Mouse (Mus musculus) B cell, adult 2 months (primary cell): Measurements from ENCODE around the gene Entpd7.

Experiments
- DNase-seq, 2 experiments: peaks; one replicate each; pipeline ENCODE4 v3.0.0; 2022

Gene Entpd7

GRCm38 (mm10) chr19:43674730-43675524 lies 14.5 kb upstream of the Entpd7 start, which contains the start of gene Slc25a28:
Gene Slc25a28, minus strand, starts transcription at chr19:43674881.
- DNase-seq, result peak; percentile 97

GRCm38 (mm10) chr19:43675525-43676400 lies 13.7 kb upstream of the Entpd7 start:
- DNase-seq, result peak in 1 of 2 experiments; percentile 60

GRCm38 (mm10) chr19:43678467-43679003 lies 10.9 kb upstream of the Entpd7 start:
- no peak for DNase-seq

GRCm38 (mm10) chr19:43679474-43679981 lies 9.9 kb upstream of the Entpd7 start:
- peak; percentile 47 to 51 for DNase-seq

- no peak for DNase-seq
Observed at GRCm38 (mm10) chr19:43681541-43681940, 7.9 kb upstream of the Entpd7 start.

- no peak for DNase-seq
Observed at GRCm38 (mm10) chr19:43692815-43693214, 3.3 kb downstream of the Entpd7 start.

DNA sequence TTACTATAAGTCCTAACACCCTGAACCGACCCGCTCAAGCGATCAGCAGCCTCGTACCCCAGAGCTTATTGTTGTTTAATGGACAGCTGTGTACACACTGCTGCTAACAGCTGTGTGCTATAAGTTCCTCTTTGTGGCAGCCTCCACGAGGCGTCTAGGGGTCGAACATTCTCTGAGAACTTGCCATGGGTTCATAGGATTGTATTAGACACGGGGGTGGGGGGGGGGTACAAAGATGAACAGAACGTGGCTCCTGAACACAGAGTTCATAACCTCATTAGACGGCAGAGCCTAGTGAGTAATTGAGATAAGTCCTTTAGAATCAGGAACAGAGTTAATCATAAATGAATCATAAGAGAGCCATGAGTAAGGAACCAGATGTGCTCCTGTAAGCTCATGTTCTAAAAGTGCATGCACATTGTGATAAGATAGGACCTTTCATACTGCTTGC lies 6.1 kb downstream of the Entpd7 start:
- DNase-seq, result no peak

DNA sequence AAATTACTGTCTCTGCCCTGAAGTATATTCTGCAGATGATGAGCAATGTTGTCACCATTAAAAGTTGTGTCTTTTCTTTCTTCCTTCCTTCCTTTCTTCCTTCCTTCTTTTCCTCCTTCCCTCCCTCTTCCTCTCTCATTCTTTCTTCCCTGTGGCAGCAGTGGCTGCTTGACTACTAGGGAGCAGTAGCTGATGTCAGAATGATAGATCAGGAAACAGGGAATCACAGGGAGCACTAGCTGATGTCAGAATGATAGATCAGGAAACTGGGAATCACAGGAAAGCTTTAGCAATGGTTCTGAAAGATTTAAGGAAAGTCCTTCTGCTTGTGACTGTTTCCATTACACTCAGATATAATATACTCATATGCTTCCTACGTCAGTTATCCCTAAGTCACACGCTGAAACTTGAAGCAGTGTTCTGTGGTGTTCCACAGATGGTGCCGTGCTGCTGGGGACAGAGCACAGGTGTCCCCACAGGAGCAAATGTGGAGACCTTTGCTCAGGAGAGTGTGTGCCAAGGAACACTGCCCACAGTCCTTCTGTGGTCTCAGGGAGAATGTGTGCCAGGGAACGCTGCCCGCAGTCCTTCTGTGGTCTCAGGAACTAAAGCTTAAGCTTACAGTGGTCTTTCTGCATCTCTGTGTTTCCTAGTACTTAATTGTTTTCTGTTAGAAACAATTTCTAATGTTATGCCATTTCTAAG lies 8.3 kb downstream of the Entpd7 start:
- DNase-seq, result no peak

DNA sequence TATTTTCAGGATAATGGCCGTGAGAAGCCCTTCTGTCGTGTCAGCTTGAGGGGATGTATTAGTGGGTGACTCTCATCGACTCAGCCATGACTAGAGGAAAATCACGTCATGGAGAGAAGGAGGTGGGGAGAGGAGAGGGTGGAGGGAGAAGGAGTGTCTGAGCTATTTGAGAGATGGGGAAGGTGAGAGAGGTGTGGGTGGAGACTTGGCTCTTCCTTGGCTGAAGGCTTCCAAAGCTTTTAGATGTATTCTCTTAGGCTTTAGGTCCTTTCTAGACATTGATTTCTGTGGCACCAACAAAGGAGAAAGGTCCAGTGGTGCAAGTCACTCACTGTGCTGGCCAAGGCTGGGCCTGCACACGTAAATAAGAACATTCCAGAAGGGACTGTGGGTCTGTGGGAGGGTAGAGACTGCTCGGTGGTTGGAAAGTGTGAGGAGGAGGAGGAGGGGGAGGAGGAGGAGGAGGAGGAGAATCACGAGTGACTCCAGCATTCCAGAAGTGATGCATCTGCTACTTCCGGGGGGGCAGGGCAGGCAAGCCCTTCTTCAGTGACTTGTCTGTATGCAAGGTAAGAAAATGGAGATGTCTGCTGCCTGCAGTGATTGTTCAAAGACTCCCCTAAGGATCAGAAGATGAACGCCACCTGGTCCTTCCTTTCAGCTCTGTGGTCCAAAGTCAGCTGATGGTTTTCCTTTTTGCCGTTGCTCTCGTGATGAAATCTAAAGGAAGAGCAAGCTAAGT lies 9.7 kb downstream of the Entpd7 start:
- DNase-seq, result no peak

DNA sequence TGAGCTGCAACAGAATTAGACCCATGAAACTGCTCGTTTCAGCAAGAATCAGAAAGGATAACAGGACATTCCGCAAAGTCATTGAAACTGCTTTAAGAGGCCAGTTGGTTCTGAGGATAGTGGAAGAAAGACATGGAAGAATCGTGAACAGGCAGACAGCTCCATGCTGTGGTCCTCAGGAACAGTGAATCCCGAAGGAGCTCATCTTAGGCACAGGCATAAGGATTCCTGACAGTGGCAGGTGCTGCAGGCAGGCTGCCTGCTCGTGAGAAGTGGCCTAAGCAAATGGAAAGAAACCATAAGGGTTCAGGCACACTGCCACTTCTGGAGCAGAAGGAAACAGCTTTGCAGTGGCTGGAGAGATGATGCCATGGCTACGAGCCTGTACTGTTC lies 10.3 kb downstream of the Entpd7 start:
- no peak for DNase-seq

GRCm38 (mm10) chr19:43704211-43704610 lies 14.7 kb downstream of the Entpd7 start:
- DNase-seq, result no peak

GRCm38 (mm10) chr19:43704787-43705497 lies 15.5 kb downstream of the Entpd7 start:
- DNase-seq, result no peak

DNA sequence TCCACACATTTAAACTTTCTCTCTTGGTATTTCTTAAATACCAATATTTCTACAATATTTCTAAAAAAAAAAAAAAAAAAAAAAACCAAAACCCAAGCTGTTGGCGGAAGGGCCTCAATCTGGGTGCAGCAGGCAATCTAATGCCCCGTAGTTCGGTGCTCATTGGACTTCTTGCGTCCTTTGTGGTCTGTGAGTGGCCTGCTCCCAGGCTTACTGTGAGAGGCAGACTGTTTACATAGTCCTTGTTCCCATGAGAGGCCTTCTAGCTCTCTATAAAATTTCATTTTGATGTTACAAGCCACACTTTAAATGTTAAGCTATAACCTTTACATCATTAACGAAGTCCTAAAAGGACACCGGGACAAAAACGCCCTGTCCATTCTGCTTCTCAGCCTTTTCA lies 18.7 kb downstream of the Entpd7 start:
- no peak for DNase-seq

DNA sequence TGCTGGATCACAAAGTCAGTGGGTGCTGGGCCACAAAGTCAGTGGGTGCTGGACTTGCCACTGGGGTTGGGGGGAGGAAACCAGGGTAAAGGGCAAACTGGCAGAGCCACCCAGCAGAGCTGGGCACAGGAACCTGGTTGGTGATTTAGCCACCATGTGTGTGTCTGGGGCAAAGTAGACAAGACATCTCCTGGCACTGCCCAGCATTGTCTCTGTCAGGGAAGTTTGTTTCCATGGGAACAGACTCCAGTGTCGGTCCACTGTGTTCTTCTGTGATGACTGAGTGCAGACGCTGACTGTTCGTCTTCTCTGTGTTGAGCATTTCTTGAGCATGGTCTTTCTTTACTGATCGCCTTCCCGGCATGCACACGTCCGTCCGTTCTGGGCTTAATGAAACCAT lies 19.8 kb downstream of the Entpd7 start:
- no peak for DNase-seq

DNA sequence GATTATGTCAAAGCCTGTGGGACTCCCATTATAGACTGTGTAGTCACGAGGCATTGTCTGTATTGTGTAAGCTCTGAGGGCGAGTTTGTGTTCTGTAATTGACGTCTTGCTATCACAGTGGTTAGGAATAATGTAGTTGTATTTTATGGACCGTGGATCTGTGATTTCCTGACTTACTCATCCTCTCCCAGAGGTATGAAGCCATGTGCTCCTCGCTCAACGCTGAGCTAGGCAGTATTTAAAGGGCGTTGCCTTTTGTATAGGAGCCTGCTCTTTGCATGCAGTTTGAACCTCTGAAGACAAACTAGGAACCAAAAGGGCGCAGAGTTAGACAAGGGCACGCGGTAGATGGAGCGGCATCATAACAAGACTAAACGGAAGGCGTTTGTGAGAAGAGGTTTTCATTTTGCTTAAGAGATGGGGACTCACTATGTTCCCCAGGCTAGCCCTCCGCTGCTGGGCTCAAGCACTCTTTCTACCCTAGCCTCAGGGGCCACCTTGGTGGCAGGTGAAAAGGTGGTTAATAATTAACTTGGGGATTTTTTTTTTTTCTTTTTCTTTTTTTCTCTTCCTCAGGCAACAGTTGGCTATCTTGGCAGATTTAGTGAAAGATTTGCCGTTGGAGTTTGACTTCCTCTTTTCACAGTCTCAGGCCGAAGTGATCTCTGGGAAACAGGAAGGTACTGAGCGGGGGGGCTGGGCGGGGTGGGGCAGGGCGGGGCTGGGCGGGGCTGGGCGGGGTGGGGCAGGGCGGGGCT lies 21.9 kb downstream of the Entpd7 start:
- peak; percentile 73 to 76 for DNase-seq

GRCm38 (mm10) chr19:43711971-43712370 lies 22.5 kb downstream of the Entpd7 start:
- peak; percentile 27 to 30 for DNase-seq

DNA sequence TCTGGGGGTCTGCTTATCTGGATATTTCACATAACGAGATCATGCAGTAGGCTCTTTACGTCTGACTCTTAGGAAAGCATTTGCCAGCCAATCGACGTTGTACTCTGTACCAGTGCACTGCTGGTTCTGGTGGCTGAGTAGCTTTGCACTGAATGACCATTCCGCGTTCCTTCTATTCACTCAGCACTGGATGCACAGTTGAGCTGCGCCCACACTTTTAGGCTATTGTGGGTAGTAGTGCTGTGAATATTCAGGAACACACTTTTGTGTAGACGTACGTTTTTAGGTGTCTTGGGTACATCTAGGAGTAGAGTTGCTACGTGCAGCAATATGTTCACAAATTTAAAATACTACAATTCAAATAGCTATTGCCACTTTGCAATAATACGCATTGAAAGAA lies 30.6 kb downstream of the Entpd7 start:
- DNase-seq, result no peak

- no peak for DNase-seq
Observed at GRCm38 (mm10) chr19:43722891-43723290, 33.4 kb downstream of the Entpd7 start.

GRCm38 (mm10) chr19:43723501-43723900 lies 34.0 kb downstream of the Entpd7 start:
- DNase-seq, result no peak

- DNase-seq, result no peak
Observed at GRCm38 (mm10) chr19:43724194-43724593, 34.7 kb downstream of the Entpd7 start.
